Comparison of ENCODE assay signal across 14 mouse cellular contexts in genomic region chr2:24899292-24899691, GRCm38 (mm10).
"Had no signal": no experiment of that assay in that cellular context is flagged by ENCODE, and none has a peak within 500 bp of the region (broad histone marks: within the 10 kb centered on the region; RNA-seq: fewer than 3 reads in every experiment).

No protein-coding gene starts in this region.

- DNase-seq: lung, adult 18-20 months; lung, embryonic 14.5 days; lung, postnatal 14 days; lung, postnatal 36 days; midbrain, embryonic 14.5 days; right cerebral cortex, postnatal 25 days; right cerebral cortex, postnatal 4 days; spleen, adult 18-20 months; thymus, adult 18-20 months; thymus, postnatal 14 days; thymus, postnatal 36 days had no signal

- H3K27me3 ChIP-seq: megakaryocyte, embryonic 14.5 days; midbrain, embryonic 12.5 days; neural tube, embryonic 12.5 days had no signal
